Mouse (Mus musculus) myocyte (in vitro differentiated cells): ENCODE measurements around the gene Hist1h1a. TPM values are rescaled to one million over a fixed set of nuclear protein-coding genes. Genes with fewer than 3 reads are reported as not detected.
"Not testable (repeated sequence)": the region's sequence is repeated elsewhere in the genome, so short reads cannot be mapped to it uniquely, and the experiment has no call there.

Experiments used
- H3K27me3 ChIP-seq: one replicate; pipeline ENCODE4 v1.6.1; 2011; ENCODE audit not compliant: control insufficient read depth, insufficient read depth, insufficient read length
- H3K36me3 ChIP-seq: one replicate; pipeline ENCODE4 v1.6.1; 2011; ENCODE audit not compliant: control insufficient read depth, insufficient read depth
- H3K4me2 ChIP-seq: one replicate; pipeline ENCODE4 v1.6.1; 2011; ENCODE audit warnings: low read depth, control low read depth
- H3K4me3 ChIP-seq: one replicate; pipeline ENCODE4 v1.5.1; 2011; ENCODE audit warnings: mild to moderate bottlenecking, control low read depth, moderate library complexity
- H3K79me2 ChIP-seq: one replicate; pipeline ENCODE4 v1.6.1; 2011; ENCODE audit not compliant: control insufficient read depth, insufficient read depth
- H3ac ChIP-seq: one replicate; pipeline ENCODE4 v1.6.1; 2011; ENCODE audit not compliant: control insufficient read depth, insufficient read length
- CEBPB ChIP-seq: IDR thresholded peaks from 2 replicates; pipeline ENCODE4 v1.6.1; 2011; ENCODE audit warnings: mild to moderate bottlenecking, moderate library complexity; ENCODE audit not compliant: poor library complexity, insufficient read depth, severe bottlenecking
- E2F4 ChIP-seq: IDR thresholded peaks from one replicate; pipeline ENCODE4 v1.6.1; 2011; ENCODE audit warnings: mild to moderate bottlenecking, control low read depth, moderate library complexity; ENCODE audit not compliant: insufficient read depth
- MAX ChIP-seq: IDR thresholded peaks from one replicate; pipeline ENCODE4 v1.6.1; 2011; ENCODE audit warnings: low read depth, mild to moderate bottlenecking, control low read depth
- MYOD1 ChIP-seq, 3 experiments: IDR thresholded peaks; one replicate each; pipeline ENCODE4 v1.6.1; 2011; ENCODE audit warnings: control low read depth in 2 of 3, low read depth in 2 of 3, mild to moderate bottlenecking in 2 of 3, moderate library complexity in 1 of 3; ENCODE audit not compliant: insufficient read length in 2 of 3, control insufficient read depth in 1 of 3
- MYOG ChIP-seq, 3 experiments: IDR thresholded peaks; one replicate each; pipeline ENCODE4 v1.6.1; 2011; ENCODE audit warnings: control low read depth in 2 of 3, low read depth in 2 of 3, mild to moderate bottlenecking in 2 of 3; ENCODE audit not compliant: insufficient read length in 2 of 3, control insufficient read depth in 1 of 3, insufficient read depth in 1 of 3
- POLR2A ChIP-seq: IDR thresholded peaks from one replicate; pipeline ENCODE4 v1.6.1; 2011; ENCODE audit warnings: low read depth, mild to moderate bottlenecking, control low read depth, moderate library complexity; ENCODE audit not compliant: insufficient read length
- POLR2AphosphoS2 ChIP-seq: IDR thresholded peaks from one replicate; pipeline ENCODE4 v1.6.1; 2011; ENCODE audit warnings: low read depth, control low read depth; ENCODE audit not compliant: insufficient read length
- REST ChIP-seq: IDR thresholded peaks from one replicate; pipeline ENCODE4 v1.6.1; 2011; ENCODE audit warnings: mild to moderate bottlenecking, control low read depth, moderate library complexity; ENCODE audit not compliant: insufficient read depth, insufficient read length
- SRF ChIP-seq: IDR thresholded peaks from one replicate; pipeline ENCODE4 v1.6.1; 2011; ENCODE audit warnings: low read depth; ENCODE audit not compliant: control insufficient read depth, insufficient read length
- TCF12 ChIP-seq: IDR thresholded peaks from one replicate; pipeline ENCODE4 v1.6.1; 2011; ENCODE audit warnings: mild to moderate bottlenecking, control low read depth; ENCODE audit not compliant: poor library complexity, insufficient read depth, severe bottlenecking
- TCF3 ChIP-seq: IDR thresholded peaks from one replicate; pipeline ENCODE4 v1.6.1; 2011; ENCODE audit warnings: low read depth, control low read depth; ENCODE audit not compliant: insufficient read length
- USF1 ChIP-seq: IDR thresholded peaks from one replicate; pipeline ENCODE4 v1.6.1; 2011; ENCODE audit warnings: low read depth, mild to moderate bottlenecking, control low read depth, moderate library complexity
- polyA plus RNA-seq: library from polyadenylated mRNA; unstranded; fragments of >200 nt; fragmentation: generic; extraction: Trizol; gene quantifications from one replicate; pipeline ENCODE4 v1.2.1, GENCODE M21; 2012; ENCODE audit warnings: missing spikeins

The Hist1h1a gene
- polyA plus RNA-seq, 1 experiment, result 0.98 TPM

GRCm38 (mm10) chr13:23765172-23765513 lies 1.7 kb downstream of the Hist1h1a start:
- no peak overlapping the region for H3ac ChIP-seq
- H3K79me2 ChIP-seq, result no peaks in the 10 kb centered on the region
- H3K4me2 ChIP-seq, result no peak overlapping the region
- no peak for TF ChIP-seq MYOD1 (IDR thresholded peaks at IDR 0.05; ENCODE audit: control insufficient read depth in 1 of 3, insufficient read length in 2 of 3, low read depth in 2 of 3)
- no peak for TF ChIP-seq MYOG (IDR thresholded peaks at IDR 0.05; ENCODE audit: control insufficient read depth in 1 of 3, insufficient read depth in 1 of 3, insufficient read length in 2 of 3, low read depth in 2 of 3)
- no peak for TF ChIP-seq TCF3
- no peak for TF ChIP-seq MAX
- no peak for TF ChIP-seq TCF12
- TF ChIP-seq SRF, result no peak
- no peak for TF ChIP-seq CEBPB
- no peak for TF ChIP-seq REST
- no peak for TF ChIP-seq USF1
- no peak for TF ChIP-seq POLR2A
- no peak for TF ChIP-seq POLR2AphosphoS2
- TF ChIP-seq E2F4, result no peak
- peak overlapping the region; percentile 29 for H3K4me3 ChIP-seq
- no peaks in the 10 kb centered on the region for H3K36me3 ChIP-seq
- H3K27me3 ChIP-seq, result no peaks in the 10 kb centered on the region

- Histone ChIP-seq H3K79me2 (no peaks in the 10 kb centered on the region), H3K4me2 (no peak overlapping the region), H3ac (no peak overlapping the region), H3K36me3 (no peaks in the 10 kb centered on the region), H3K4me3 (no peak overlapping the region), H3K27me3 (no peaks in the 10 kb centered on the region)
- no peak for TF ChIP-seq MYOG (IDR thresholded peaks at IDR 0.05; ENCODE audit: control insufficient read depth in 1 of 3, insufficient read depth in 1 of 3, insufficient read length in 2 of 3, low read depth in 2 of 3)
- TF ChIP-seq SRF, result no peak
- no peak for TF ChIP-seq MYOD1 (IDR thresholded peaks at IDR 0.05; ENCODE audit: control insufficient read depth in 1 of 3, insufficient read length in 2 of 3, low read depth in 2 of 3)
- no peak for TF ChIP-seq MAX
- TF ChIP-seq USF1, result no peak
- no peak for TF ChIP-seq POLR2A
- TF ChIP-seq TCF12, result no peak
- no peak for TF ChIP-seq REST
Measured at GRCm38 (mm10) chr13:23766772-23767171, 3.3 kb downstream of the Hist1h1a start.

GRCm38 (mm10) chr13:23768834-23769397 lies 5.5 kb downstream of the Hist1h1a start:
- Histone ChIP-seq H3K36me3 (no peaks in the 10 kb centered on the region), H3K4me2 (no peak overlapping the region), H3K4me3 (no peak overlapping the region), H3ac (no peak overlapping the region), H3K27me3 (no peaks in the 10 kb centered on the region), H3K79me2 (no peaks in the 10 kb centered on the region)
- TF ChIP-seq USF1, result no peak

GRCm38 (mm10) chr13:23769613-23770012 lies 6.1 kb downstream of the Hist1h1a start, which contains the start of gene Trim38:
TSS of gene Trim38 (plus strand) at chr13:23769913.
- H3K4me3 ChIP-seq, H3K79me2 ChIP-seq, H3ac ChIP-seq, H3K36me3 ChIP-seq, H3K27me3 ChIP-seq, H3K4me2 ChIP-seq: not testable (repeated sequence)

- H3K79me2 ChIP-seq, result no peaks in the 10 kb centered on the region
- TF ChIP-seq MAX (no peak), SRF (no peak), USF1 (no peak), MYOG (IDR thresholded peaks at IDR 0.05; ENCODE audit: control insufficient read depth in 1 of 3, insufficient read depth in 1 of 3, insufficient read length in 2 of 3, low read depth in 2 of 3) (no peak), POLR2A (no peak)
- no peak overlapping the region for H3K4me2 ChIP-seq
- H3ac ChIP-seq, result no peak overlapping the region
- no peak overlapping the region for H3K4me3 ChIP-seq
- no peaks in the 10 kb centered on the region for H3K36me3 ChIP-seq
- no peaks in the 10 kb centered on the region for H3K27me3 ChIP-seq
Measured at GRCm38 (mm10) chr13:23772561-23773313, 9.3 kb downstream of the Hist1h1a start.

- Histone ChIP-seq H3K36me3 (no peaks in the 10 kb centered on the region), H3K4me2 (no peak overlapping the region), H3K27me3 (no peaks in the 10 kb centered on the region), H3ac (no peak overlapping the region), H3K4me3 (no peak overlapping the region), H3K79me2 (no peaks in the 10 kb centered on the region)
- TF ChIP-seq POLR2AphosphoS2 (no peak), MYOD1 (IDR thresholded peaks at IDR 0.05; ENCODE audit: control insufficient read depth in 1 of 3, insufficient read length in 2 of 3, low read depth in 2 of 3) (no peak), MAX (no peak), POLR2A (no peak), SRF (no peak)
Measured at GRCm38 (mm10) chr13:23778339-23778738, 14.9 kb downstream of the Hist1h1a start.
